Comparison of ENCODE assay signal across 8 mouse cellular contexts in the genomic region with DNA sequence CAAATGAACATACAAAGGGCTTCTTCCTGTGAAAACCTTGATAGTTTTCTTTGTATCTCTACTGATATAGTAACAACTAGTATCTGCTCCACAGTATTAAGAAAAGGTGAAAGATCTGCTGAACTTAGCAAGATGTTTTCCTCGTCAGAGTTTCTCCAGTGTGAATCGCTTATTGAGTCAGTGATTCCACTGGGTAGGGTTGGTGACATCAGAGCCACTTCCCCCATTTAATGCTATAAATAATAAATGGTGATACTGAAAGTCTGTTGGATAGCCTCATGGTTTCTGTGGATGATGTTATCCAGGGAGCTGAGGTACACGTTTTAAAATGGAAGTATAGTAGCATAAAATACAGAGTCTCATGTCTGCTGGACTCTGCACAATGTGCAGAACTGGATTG. TPM values are rescaled to one million over a fixed set of nuclear protein-coding genes. Genes with fewer than 3 reads are reported as not detected.
A peak's percentile ranks its signal among the peaks of the same experiment; 100 is the strongest.
DNase-seq lines count a peak whose midpoint lies in the region; ATAC-seq lines count a peak whose summit lies in the region.

No protein-coding gene starts in this region.

- no peak for DNase-seq in kidney, adult 18-20 months
- no peak for DNase-seq in cerebellum, adult 8-10 months
- DNase-seq in adrenal gland, adult 8-10 months: no peak

- no peak overlapping the region for H3K27ac ChIP-seq in kidney, embryonic 14.5 days (ENCODE audit: low read depth, low read length)
- H3K27ac ChIP-seq in hindbrain, embryonic 15.5 days (replicated peaks): peak overlapping the region; percentile 98
- H3K27ac ChIP-seq in midbrain, embryonic 15.5 days: 0 out of 2 replicates have a peak overlapping the region, but pooled peaks have one; percentile 98

- peaks cover 9% of the 10 kb centered on the region for H3K4me1 ChIP-seq in kidney, embryonic 14.5 days (ENCODE audit: control insufficient read depth, insufficient read depth, low read length)
- H3K4me1 ChIP-seq in hindbrain, embryonic 15.5 days (replicated peaks): peaks cover 20% of the 10 kb centered on the region
- H3K4me1 ChIP-seq in midbrain, embryonic 15.5 days: peaks cover 23% of the 10 kb centered on the region

- no peaks in the 10 kb centered on the region for H3K9me3 ChIP-seq in kidney, embryonic 14.5 days (ENCODE audit: control insufficient read depth, low read length)
- no peaks in the 10 kb centered on the region for H3K9me3 ChIP-seq in hindbrain, embryonic 15.5 days
- no peaks in the 10 kb centered on the region for H3K9me3 ChIP-seq in midbrain, embryonic 15.5 days

- H3K4me2 ChIP-seq in kidney, embryonic 14.5 days (replicated peaks; ENCODE audit: low read depth, low read length): peak overlapping the region; percentile 47
- H3K4me2 ChIP-seq in hindbrain, embryonic 15.5 days: peak overlapping the region; percentile 83
- H3K4me2 ChIP-seq in midbrain, embryonic 15.5 days: peak overlapping the region; percentile 53

- H3K27me3 ChIP-seq in kidney, embryonic 14.5 days (ENCODE audit: control insufficient read depth, insufficient read depth, low read length): no peaks in the 10 kb centered on the region
- no peaks in the 10 kb centered on the region for H3K27me3 ChIP-seq in hindbrain, embryonic 15.5 days
- H3K27me3 ChIP-seq in midbrain, embryonic 15.5 days (replicated peaks): no peaks in the 10 kb centered on the region

- no peaks in the 10 kb centered on the region for H3K36me3 ChIP-seq in kidney, embryonic 14.5 days (ENCODE audit: control insufficient read depth, insufficient read depth, low read length)
- no peaks in the 10 kb centered on the region for H3K36me3 ChIP-seq in hindbrain, embryonic 15.5 days
- no peaks in the 10 kb centered on the region for H3K36me3 ChIP-seq in midbrain, embryonic 15.5 days (replicated peaks)

- 20% methylated on average over 3 of the region's 3 CpGs for WGBS in kidney, embryonic 14.5 days
- WGBS in hindbrain, embryonic 15.5 days: 46% methylated on average over 3 of the region's 3 CpGs
- 43% methylated on average over 3 of the region's 3 CpGs for WGBS in midbrain, embryonic 15.5 days

- peak overlapping the region; percentile 94; the same call in 1 of the 2 replicates for H3K9ac ChIP-seq in kidney, embryonic 14.5 days (ENCODE audit: low read depth, low read length)
- peak overlapping the region; percentile 98 for H3K9ac ChIP-seq in hindbrain, embryonic 15.5 days
- peak overlapping the region; percentile 98 for H3K9ac ChIP-seq in midbrain, embryonic 15.5 days

- H3K4me3 ChIP-seq in kidney, embryonic 14.5 days (ENCODE audit: low read length): peak overlapping the region; percentile 82
- H3K4me3 ChIP-seq in hindbrain, embryonic 15.5 days: peak overlapping the region; percentile 98
- H3K4me3 ChIP-seq in midbrain, embryonic 15.5 days: peak overlapping the region; percentile 84

- no peak for ATAC-seq in kidney, embryonic 14.5 days (ENCODE audit: low FRiP score, low TSS enrichment)
- peak; percentile 38 for ATAC-seq in activated CD4-positive, CD25-positive, alpha-beta regulatory T cell, adult 4 months
- no peak for ATAC-seq in hindbrain, embryonic 15.5 days (ENCODE audit: low FRiP score, low read depth)
- no peak for ATAC-seq in midbrain, embryonic 15.5 days (replicated peaks)
- ATAC-seq in erythroid progenitor cell, adult 5-6 weeks (replicated peaks; ENCODE audit: low FRiP score, poor library complexity, severe bottlenecking): no peak

RNA-seq across cellular contexts. Expression of gene Fbxw11, which starts 1.5 kb away (rescaled TPM):
- polyA plus RNA-seq in kidney, embryonic 14.5 days (2014; fragmentation: Nextera tagmentation; extraction: Ambion mirVana): 40.2 and 85.6 TPM in 2 replicates
- 10 to 100 TPM; 21.3 TPM for polyA plus RNA-seq in activated CD4-positive, CD25-positive, alpha-beta regulatory T cell, adult 4 months (2017; shearing (Covaris generic))
- 115 and 117 TPM in 2 replicates for polyA plus RNA-seq in hindbrain, embryonic 15.5 days (2015; fragmentation: Nextera tagmentation; extraction: Ambion mirVana)
- 120 and 126 TPM in 2 replicates for polyA plus RNA-seq in midbrain, embryonic 15.5 days (2015; fragmentation: Nextera tagmentation; extraction: Ambion mirVana)
- total RNA-seq in adrenal gland, adult 8-10 months (2022): 100 to 1,000 TPM; 117 to 132 (median 119) TPM
- 8.4 and 16.6 TPM in 2 replicates for total RNA-seq in erythroid progenitor cell, adult 5-6 weeks (2015; ENCODE audit: low replicate concordance)
- 14.9 and 30.0 TPM in 2 replicates for total RNA-seq in erythroid progenitor cell, adult 5-6 weeks (2017; ENCODE audit: low replicate concordance)
